Mouse (Mus musculus) adrenal gland, adult (tissue): Measurements from ENCODE around the gene 1600002K03Rik.

Experiments used
- DNase-seq, 2 experiments: peaks; one replicate each; pipeline ENCODE4 v3.0.0; 2022 to 2023; ENCODE audit warnings: low spot score in 1 of 2; ENCODE audit not compliant: inconsistent age in 2 of 2

1600002K03Rik gene

GRCm38 (mm10) chr10:80172527-80173292 lies at the start of gene 1600002K03Rik:
Gene 1600002K03Rik (plus strand): TSS chr10:80172944.
- peak; percentile 94 to 98 for DNase-seq

GRCm38 (mm10) chr10:80123932-80124562 lies 48.7 kb upstream of the 1600002K03Rik start:
- DNase-seq, result no peak

- DNase-seq, result no peak
Observed at GRCm38 (mm10) chr10:80127920-80128319, 44.8 kb upstream of the 1600002K03Rik start.

GRCm38 (mm10) chr10:80129846-80130245 lies 42.9 kb upstream of the 1600002K03Rik start:
- peak in 1 of 2 experiments; percentile 48 for DNase-seq

GRCm38 (mm10) chr10:80130403-80131031 lies 42.2 kb upstream of the 1600002K03Rik start:
- DNase-seq, result peak in 1 of 2 experiments; percentile 53

GRCm38 (mm10) chr10:80131316-80131951 lies 41.3 kb upstream of the 1600002K03Rik start:
- peak; percentile 71 to 84 for DNase-seq

GRCm38 (mm10) chr10:80131952-80132350 lies 40.8 kb upstream of the 1600002K03Rik start:
- DNase-seq, result peak in 1 of 2 experiments; percentile 62

- peak; percentile 57 to 82 for DNase-seq
Observed at GRCm38 (mm10) chr10:80133226-80133849, 39.4 kb upstream of the 1600002K03Rik start.

- peak; percentile 41 to 73 for DNase-seq
Observed at GRCm38 (mm10) chr10:80134421-80134820, 38.3 kb upstream of the 1600002K03Rik start.

GRCm38 (mm10) chr10:80135161-80135560 lies 37.6 kb upstream of the 1600002K03Rik start:
- DNase-seq, result peak; percentile 42 to 56

GRCm38 (mm10) chr10:80135641-80136040 lies 37.1 kb upstream of the 1600002K03Rik start:
- DNase-seq, result peak in 1 of 2 experiments; percentile 66

- peak; percentile 52 to 58 for DNase-seq
Observed at GRCm38 (mm10) chr10:80136179-80136951, 36.4 kb upstream of the 1600002K03Rik start.

- peak; percentile 66 to 74 for DNase-seq
Observed at GRCm38 (mm10) chr10:80136952-80137625, 35.7 kb upstream of the 1600002K03Rik start.

- DNase-seq, result peak; percentile 52 to 79
Observed at GRCm38 (mm10) chr10:80137626-80138552, 34.9 kb upstream of the 1600002K03Rik start.

GRCm38 (mm10) chr10:80138553-80139438 lies 33.9 kb upstream of the 1600002K03Rik start, which contains the start of gene Atp5d:
Gene Atp5d (plus strand): TSS chr10:80138632.
- peak; percentile 85 to 89 for DNase-seq

GRCm38 (mm10) chr10:80139439-80139775 lies 33.3 kb upstream of the 1600002K03Rik start:
- DNase-seq, result no peak

GRCm38 (mm10) chr10:80139975-80140665 lies 32.6 kb upstream of the 1600002K03Rik start:
- DNase-seq, result peak in 1 of 2 experiments; percentile 52
